Mouse (Mus musculus): Measurements from ENCODE around the gene Pabpc4. TPM values are rescaled to one million over a fixed set of nuclear protein-coding genes. Genes with fewer than 3 reads are reported as not detected.
"Not testable (repeated sequence)": the region's sequence is repeated elsewhere in the genome, so short reads cannot be mapped to it uniquely, and the experiment has no call there.

Gene Pabpc4
- polyA plus RNA-seq, 1 experiment from 2014 or later = 25.5 TPM

GRCm38 (mm10) chr4:123254617-123255016 is 7.5 kb upstream of the Pabpc4 start:
- WGBS = 17% methylated on average over 5 of the region's 5 CpGs
- Histone ChIP-seq H3K27ac (no peak overlapping the region), H3K9ac (replicated peaks) (no peak overlapping the region), H3K27me3 (no peaks in the 10 kb centered on the region), H3K36me3 (no peaks in the 10 kb centered on the region), H3K4me2 (replicated peaks) (no peak overlapping the region), H3K4me3 (replicated peaks) (no peak overlapping the region), H3K4me1 (replicated peaks) (no peaks in the 10 kb centered on the region), H3K9me3 (no peaks in the 10 kb centered on the region)
- ATAC-seq = 0 out of 2 replicates have a peak, but pooled peaks have one; percentile 24

- ATAC-seq = no peak
- no peak overlapping the region for H3K9ac ChIP-seq (replicated peaks)
- H3K4me1 ChIP-seq (replicated peaks) = no peaks in the 10 kb centered on the region
- H3K27ac ChIP-seq = no peak overlapping the region
- H3K4me2 ChIP-seq (replicated peaks) = no peak overlapping the region
- no peaks in the 10 kb centered on the region for H3K9me3 ChIP-seq
- 59% methylated on average over 8 of the region's 8 CpGs for WGBS
- H3K4me3 ChIP-seq (replicated peaks) = no peak overlapping the region
- no peaks in the 10 kb centered on the region for H3K27me3 ChIP-seq
- H3K36me3 ChIP-seq = no peaks in the 10 kb centered on the region
Observed at GRCm38 (mm10) chr4:123260071-123260746, 1.9 kb upstream of the Pabpc4 start.

- Histone ChIP-seq H3K9ac (replicated peaks) (no peak overlapping the region), H3K27me3 (no peaks in the 10 kb centered on the region), H3K9me3 (no peaks in the 10 kb centered on the region), H3K4me2 (replicated peaks) (no peak overlapping the region), H3K4me3 (replicated peaks) (no peak overlapping the region), H3K4me1 (replicated peaks) (no peaks in the 10 kb centered on the region), H3K27ac (no peak overlapping the region), H3K36me3 (no peaks in the 10 kb centered on the region)
- WGBS = 96% methylated on average over 3 of the region's 3 CpGs
- no peak for ATAC-seq
Observed at GRCm38 (mm10) chr4:123271063-123271462, 8.9 kb downstream of the Pabpc4 start.

GRCm38 (mm10) chr4:123280117-123280516 is 18.0 kb downstream of the Pabpc4 start:
- H3K9ac ChIP-seq (replicated peaks) = no peak overlapping the region
- no peaks in the 10 kb centered on the region for H3K27me3 ChIP-seq
- peaks cover 15% of the 10 kb centered on the region for H3K4me1 ChIP-seq (replicated peaks)
- H3K36me3 ChIP-seq = no peaks in the 10 kb centered on the region
- no peak for ATAC-seq
- H3K9me3 ChIP-seq = no peaks in the 10 kb centered on the region
- no peak overlapping the region for H3K4me3 ChIP-seq (replicated peaks)
- no peak overlapping the region for H3K4me2 ChIP-seq (replicated peaks)
- H3K27ac ChIP-seq = no peak overlapping the region
- WGBS = 77% methylated on average over 3 of the region's 3 CpGs

- Histone ChIP-seq H3K4me2 (replicated peaks) (peak overlapping the region; percentile 91), H3K9ac (replicated peaks) (peak overlapping the region; percentile 72), H3K9me3 (no peaks in the 10 kb centered on the region), H3K36me3 (peaks cover 10% of the 10 kb centered on the region), H3K4me3 (replicated peaks) (peak overlapping the region; percentile 62), H3K27ac (0 out of 2 replicates have a peak overlapping the region, but pooled peaks have one; percentile 60), H3K27me3 (no peaks in the 10 kb centered on the region), H3K4me1 (replicated peaks) (peaks cover 25% of the 10 kb centered on the region)
- peak; percentile 94 for ATAC-seq
- under 1% methylated on average over 25 of the region's 25 CpGs for WGBS
Observed at GRCm38 (mm10) chr4:123282500-123282899, 20.3 kb downstream of the Pabpc4 start.

GRCm38 (mm10) chr4:123282915-123283674 is 20.9 kb downstream of the Pabpc4 start:
- peak; percentile 80 for ATAC-seq
- H3K4me3 ChIP-seq (replicated peaks) = peak overlapping the region; percentile 62
- peaks cover 14% of the 10 kb centered on the region for H3K36me3 ChIP-seq
- under 1% methylated on average over 47 of the region's 55 CpGs for WGBS
- H3K27me3 ChIP-seq, H3K9me3 ChIP-seq, H3K27ac ChIP-seq: not testable (repeated sequence)
- peaks cover 25% of the 10 kb centered on the region for H3K4me1 ChIP-seq (replicated peaks)
- H3K9ac ChIP-seq (replicated peaks) = peak overlapping the region; percentile 72
- H3K4me2 ChIP-seq (replicated peaks) = peak overlapping the region; percentile 91

- Histone ChIP-seq H3K36me3 (peaks cover 17% of the 10 kb centered on the region), H3K4me1 (replicated peaks) (peaks cover 25% of the 10 kb centered on the region), H3K9ac (replicated peaks) (peak overlapping the region; percentile 72), H3K4me3 (replicated peaks) (peak overlapping the region; percentile 62), H3K4me2 (replicated peaks) (peak overlapping the region; percentile 91)
- ATAC-seq = peak; percentile 32; the same call in 1 of the 2 replicates
- not testable (repeated sequence) for H3K27ac ChIP-seq, H3K27me3 ChIP-seq, H3K9me3 ChIP-seq
- 2% methylated on average over 15 of the region's 15 CpGs for WGBS
Observed at GRCm38 (mm10) chr4:123283675-123284064, 21.5 kb downstream of the Pabpc4 start.

- H3K36me3 ChIP-seq = peaks cover 30% of the 10 kb centered on the region
- H3K27ac ChIP-seq = no peak overlapping the region
- H3K27me3 ChIP-seq = no peaks in the 10 kb centered on the region
- H3K4me1 ChIP-seq (replicated peaks) = peaks cover 25% of the 10 kb centered on the region
- H3K4me2 ChIP-seq (replicated peaks) = peak overlapping the region; percentile 91
- peak overlapping the region; percentile 72 for H3K9ac ChIP-seq (replicated peaks)
- no peak for ATAC-seq
- no peaks in the 10 kb centered on the region for H3K9me3 ChIP-seq
- peak overlapping the region; percentile 62 for H3K4me3 ChIP-seq (replicated peaks)
- 82% methylated on average over 6 of the region's 6 CpGs for WGBS
Observed at GRCm38 (mm10) chr4:123284731-123285624, 22.8 kb downstream of the Pabpc4 start.

GRCm38 (mm10) chr4:123286790-123287189 is 24.6 kb downstream of the Pabpc4 start:
- WGBS = 91% methylated on average over 2 of the region's 2 CpGs
- Histone ChIP-seq H3K27me3 (no peaks in the 10 kb centered on the region), H3K4me2 (replicated peaks) (no peak overlapping the region), H3K27ac (no peak overlapping the region), H3K36me3 (peaks cover 44% of the 10 kb centered on the region), H3K9ac (replicated peaks) (no peak overlapping the region), H3K9me3 (no peaks in the 10 kb centered on the region), H3K4me3 (replicated peaks) (no peak overlapping the region), H3K4me1 (replicated peaks) (peaks cover 25% of the 10 kb centered on the region)
- no peak for ATAC-seq

GRCm38 (mm10) chr4:123289038-123289437 is 26.9 kb downstream of the Pabpc4 start:
- no peak overlapping the region for H3K27ac ChIP-seq
- no peak overlapping the region for H3K4me3 ChIP-seq (replicated peaks)
- no peaks in the 10 kb centered on the region for H3K27me3 ChIP-seq
- peaks cover 67% of the 10 kb centered on the region for H3K36me3 ChIP-seq
- H3K9me3 ChIP-seq = no peaks in the 10 kb centered on the region
- ATAC-seq = no peak
- peaks cover 21% of the 10 kb centered on the region for H3K4me1 ChIP-seq (replicated peaks)
- H3K4me2 ChIP-seq (replicated peaks) = no peak overlapping the region
- WGBS = 92% methylated on average over 12 of the region's 12 CpGs
- H3K9ac ChIP-seq (replicated peaks) = no peak overlapping the region

- no peaks in the 10 kb centered on the region for H3K27me3 ChIP-seq
- H3K4me2 ChIP-seq (replicated peaks) = no peak overlapping the region
- no peaks in the 10 kb centered on the region for H3K9me3 ChIP-seq
- no peak overlapping the region for H3K9ac ChIP-seq (replicated peaks)
- peaks cover 92% of the 10 kb centered on the region for H3K36me3 ChIP-seq
- H3K4me3 ChIP-seq (replicated peaks) = no peak overlapping the region
- no peak for ATAC-seq
- 91% methylated on average over 3 of the region's 3 CpGs for WGBS
- no peaks in the 10 kb centered on the region for H3K4me1 ChIP-seq (replicated peaks)
- H3K27ac ChIP-seq = no peak overlapping the region
Observed at GRCm38 (mm10) chr4:123292390-123292789, 30.2 kb downstream of the Pabpc4 start.

GRCm38 (mm10) chr4:123292989-123293388 is 30.8 kb downstream of the Pabpc4 start:
- no peaks in the 10 kb centered on the region for H3K27me3 ChIP-seq
- no peak overlapping the region for H3K9ac ChIP-seq (replicated peaks)
- no peaks in the 10 kb centered on the region for H3K4me1 ChIP-seq (replicated peaks)
- peaks cover 92% of the 10 kb centered on the region for H3K36me3 ChIP-seq
- no peak overlapping the region for H3K4me2 ChIP-seq (replicated peaks)
- 89% methylated on average over 7 of the region's 7 CpGs for WGBS
- no peak overlapping the region for H3K27ac ChIP-seq
- no peak overlapping the region for H3K4me3 ChIP-seq (replicated peaks)
- no peaks in the 10 kb centered on the region for H3K9me3 ChIP-seq
- no peak for ATAC-seq
